Mouse (Mus musculus) neural tube, embryonic 12.5 days (tissue): ENCODE measurements at regions not wholly inside any gene's neighbourhood (a gene's known extent, or its start where the extent isn't known, plus 50 kb on each side); places are given as distances from the start of the nearest gene placed in this dataset.
A peak's percentile ranks its signal among the peaks of the same experiment; 100 is the strongest.

ENCODE experiments used
- ATAC-seq: fragments of 200-750 bp; cut with Nextera tagmentation; 2 replicates; pipeline ENCODE4 v1.8.0; 2017; ENCODE audit warnings: low read depth, mild to moderate bottlenecking, moderate TSS enrichment, moderate library complexity; ENCODE audit not compliant: low FRiP score
- H3K27ac ChIP-seq: fragments of 300-500 bp; sonication (generic); 2 replicates; pipeline ENCODE4 v1.5.1; 2016
- H3K27me3 ChIP-seq: fragments of 300-500 bp; sonication (generic); replicated peaks from 2 replicates; pipeline ENCODE4 v1.6.1; 2016; ENCODE audit warnings: mild to moderate bottlenecking
- H3K36me3 ChIP-seq: fragments of 300-500 bp; sonication (generic); 2 replicates; pipeline ENCODE4 v1.6.1; 2016; ENCODE audit warnings: mild to moderate bottlenecking
- H3K4me1 ChIP-seq: fragments of 300-500 bp; sonication (generic); 2 replicates; pipeline ENCODE4 v1.6.1; 2016
- H3K4me2 ChIP-seq: fragments of 300-500 bp; sonication (generic); replicated peaks from 2 replicates; pipeline ENCODE4 v1.6.1; 2016; ENCODE audit warnings: mild to moderate bottlenecking
- H3K4me3 ChIP-seq: fragments of 300-500 bp; sonication (generic); 2 replicates; pipeline ENCODE4 v1.5.1; 2016
- H3K9ac ChIP-seq: fragments of 300-500 bp; sonication (generic); 2 replicates; pipeline ENCODE4 v1.6.1; 2016; ENCODE audit warnings: mild to moderate bottlenecking
- H3K9me3 ChIP-seq: fragments of 300-500 bp; sonication (generic); 2 replicates; pipeline ENCODE4 v1.6.1; 2016; ENCODE audit warnings: mild to moderate bottlenecking
- WGBS: fragments of 180-500 bp; shearing (Covaris S2); methylation state at CpG from one replicate; pipeline ENCODE4 v1.1.7; 2016; 5-methylcytosine and 5-hydroxymethylcytosine counted together

DNA sequence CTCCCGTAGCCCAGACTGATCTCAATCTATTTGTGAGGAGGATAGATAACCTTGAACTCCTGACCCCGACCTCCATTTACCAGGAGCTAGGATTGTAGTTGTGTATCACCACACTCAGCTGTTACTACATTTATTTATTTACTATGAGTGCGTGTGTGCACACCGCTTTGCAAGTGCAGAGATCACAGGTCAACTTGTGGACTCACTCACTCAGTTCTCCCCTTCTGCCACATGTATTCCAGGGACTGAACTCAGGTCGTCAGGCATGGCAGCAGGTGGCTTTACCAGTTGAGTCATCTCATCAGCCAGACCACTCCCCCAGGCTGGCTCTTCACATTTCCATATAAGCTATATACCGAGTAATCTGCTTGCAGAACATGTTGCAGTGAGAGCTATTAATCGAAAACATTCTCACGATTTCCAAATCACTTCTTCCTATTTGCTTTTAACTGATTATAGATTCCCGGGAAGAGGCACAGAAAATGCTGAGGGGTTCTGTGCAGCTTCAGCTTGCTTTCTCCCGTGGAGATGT lies 104.4 kb upstream of the Lrig1 start:
- H3K27me3 ChIP-seq: no peaks in the 10 kb centered on the region
- H3K4me3 ChIP-seq: no peak overlapping the region
- WGBS: 82% methylated on average over 10 of the region's 10 CpGs
- 0 out of 2 replicates have a peak, but pooled peaks cover 6% of the 10 kb centered on the region for H3K4me1 ChIP-seq
- no peak overlapping the region for H3K9ac ChIP-seq
- no peak for ATAC-seq
- H3K27ac ChIP-seq: no peak overlapping the region
- no peaks in the 10 kb centered on the region for H3K36me3 ChIP-seq
- H3K4me2 ChIP-seq: no peak overlapping the region
- H3K9me3 ChIP-seq: no peaks in the 10 kb centered on the region

DNA sequence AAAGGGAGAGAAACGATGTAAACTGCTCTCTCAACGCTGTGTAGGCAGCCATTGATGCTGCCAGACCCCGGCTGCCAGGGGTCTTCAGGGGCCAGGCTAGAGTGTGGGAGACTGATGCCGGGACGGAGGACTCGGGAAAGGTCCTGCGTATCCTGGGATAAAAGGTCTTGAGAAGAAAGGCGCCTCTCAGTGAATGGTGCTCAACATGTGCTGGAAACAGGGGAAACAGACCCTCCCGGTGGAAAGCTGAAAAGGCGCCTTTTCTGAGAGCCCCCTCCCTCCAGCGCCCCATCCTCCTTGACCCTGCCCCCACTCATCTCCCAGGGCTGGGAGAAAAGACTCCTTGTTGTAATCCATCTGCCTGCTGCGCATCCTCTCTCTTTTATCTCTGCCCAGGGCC lies 101.1 kb upstream of the Lrig1 start:
- peak; percentile 33; the same call in 1 of the 2 replicates for ATAC-seq
- no peak overlapping the region for H3K4me3 ChIP-seq
- H3K4me1 ChIP-seq: 0 out of 2 replicates have a peak, but pooled peaks cover 6% of the 10 kb centered on the region
- WGBS: 10% methylated on average over 12 of the region's 12 CpGs
- H3K9ac ChIP-seq: peak overlapping the region; percentile 26; the same call in 1 of the 2 replicates
- no peaks in the 10 kb centered on the region for H3K36me3 ChIP-seq
- peak overlapping the region; percentile 52 for H3K4me2 ChIP-seq
- no peaks in the 10 kb centered on the region for H3K27me3 ChIP-seq
- no peak overlapping the region for H3K27ac ChIP-seq
- peaks cover 7% of the 10 kb centered on the region; the same call in 1 of the 2 replicates for H3K9me3 ChIP-seq

DNA sequence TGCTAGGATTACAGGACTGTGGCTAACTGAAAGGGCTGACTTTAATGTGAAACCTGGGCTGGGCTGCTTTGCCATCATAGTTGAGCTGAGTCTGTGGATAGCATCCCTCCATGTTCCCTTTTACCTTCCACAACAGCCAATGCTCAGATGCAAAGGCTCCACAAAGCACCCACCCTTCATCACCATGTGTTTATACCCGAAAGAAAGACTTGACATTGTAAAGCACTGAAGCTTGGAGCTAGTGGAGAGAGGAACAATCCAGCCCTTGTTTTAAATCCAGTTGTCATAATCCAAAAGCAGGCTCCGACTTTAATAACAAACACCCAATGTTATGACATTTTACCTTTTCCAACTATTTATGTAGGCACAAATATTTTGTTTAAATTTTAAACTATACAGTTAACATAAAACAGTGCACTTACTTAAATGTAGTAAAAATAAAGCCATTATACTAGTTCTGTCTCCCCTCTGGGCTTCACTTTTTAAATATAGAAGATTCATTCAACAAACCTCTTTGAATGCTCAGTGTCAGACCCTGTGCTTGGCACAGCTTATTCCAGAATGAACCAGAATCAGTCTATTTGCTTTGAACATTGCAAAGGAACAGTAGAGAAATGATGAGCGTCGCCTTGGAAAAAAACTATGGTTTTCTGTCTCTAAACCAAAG lies 98.7 kb upstream of the Lrig1 start:
- no peak overlapping the region for H3K4me3 ChIP-seq
- H3K27ac ChIP-seq: no peak overlapping the region
- H3K4me2 ChIP-seq: no peak overlapping the region
- no peaks in the 10 kb centered on the region for H3K36me3 ChIP-seq
- ATAC-seq: no peak
- 85% methylated on average over 4 of the region's 4 CpGs for WGBS
- H3K27me3 ChIP-seq: no peaks in the 10 kb centered on the region
- H3K9ac ChIP-seq: no peak overlapping the region
- 0 out of 2 replicates have a peak, but pooled peaks cover 6% of the 10 kb centered on the region for H3K4me1 ChIP-seq
- H3K9me3 ChIP-seq: peaks cover 7% of the 10 kb centered on the region; the same call in 1 of the 2 replicates

DNA sequence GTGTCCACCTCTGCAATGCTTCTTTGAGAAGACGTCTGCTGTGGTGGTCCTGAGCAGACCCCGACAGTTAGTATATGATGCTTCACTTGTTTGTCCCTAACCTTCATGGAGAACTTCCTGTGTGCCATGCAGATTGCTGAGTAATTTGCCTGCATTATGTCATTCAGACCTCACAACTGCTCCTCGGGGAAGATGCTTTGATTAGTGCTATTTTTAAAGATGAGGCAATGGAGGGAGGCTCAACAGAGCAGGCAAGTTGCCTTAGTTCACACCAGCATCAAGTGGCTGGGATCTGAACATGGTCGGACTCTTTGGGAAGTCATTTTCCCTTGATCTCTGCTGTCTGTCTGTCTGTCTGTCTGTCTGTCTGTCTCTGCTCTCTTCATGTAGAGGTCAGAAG lies 95.5 kb upstream of the Lrig1 start:
- no peaks in the 10 kb centered on the region for H3K4me1 ChIP-seq
- H3K9ac ChIP-seq: no peak overlapping the region
- H3K27ac ChIP-seq: no peak overlapping the region
- H3K4me2 ChIP-seq: no peak overlapping the region
- no peak for ATAC-seq
- H3K9me3 ChIP-seq: peaks cover 7% of the 10 kb centered on the region; the same call in 1 of the 2 replicates
- no peaks in the 10 kb centered on the region for H3K36me3 ChIP-seq
- 82% methylated on average over 4 of the region's 4 CpGs for WGBS
- H3K27me3 ChIP-seq: no peaks in the 10 kb centered on the region
- no peak overlapping the region for H3K4me3 ChIP-seq

DNA sequence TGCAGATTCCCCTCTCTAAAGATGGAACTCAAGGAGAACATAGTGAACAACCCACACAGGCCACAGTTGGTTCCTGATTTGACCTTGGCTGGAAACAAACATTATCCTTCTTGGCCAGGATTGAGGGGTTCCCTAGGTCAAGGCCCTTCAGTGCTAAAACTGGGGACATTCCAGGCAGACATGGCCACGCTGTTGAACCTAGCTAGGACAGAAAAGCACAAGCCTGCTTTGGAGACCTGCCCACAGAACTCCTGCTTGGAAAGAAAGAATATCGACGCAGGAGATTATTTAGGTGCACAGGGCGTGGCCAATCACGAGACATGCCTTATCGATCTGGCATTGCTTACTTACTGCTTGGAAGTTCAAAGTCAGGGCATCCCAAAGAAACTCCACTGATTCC lies 93.6 kb upstream of the Lrig1 start:
- Histone ChIP-seq H3K4me1 (peaks cover 9% of the 10 kb centered on the region), H3K27ac (no peak overlapping the region), H3K9me3 (peaks cover 7% of the 10 kb centered on the region; the same call in 1 of the 2 replicates), H3K9ac (no peak overlapping the region), H3K4me3 (no peak overlapping the region), H3K4me2 (no peak overlapping the region), H3K27me3 (no peaks in the 10 kb centered on the region), H3K36me3 (no peaks in the 10 kb centered on the region)
- WGBS: 89% methylated on average over 6 of the region's 6 CpGs
- no peak for ATAC-seq

DNA sequence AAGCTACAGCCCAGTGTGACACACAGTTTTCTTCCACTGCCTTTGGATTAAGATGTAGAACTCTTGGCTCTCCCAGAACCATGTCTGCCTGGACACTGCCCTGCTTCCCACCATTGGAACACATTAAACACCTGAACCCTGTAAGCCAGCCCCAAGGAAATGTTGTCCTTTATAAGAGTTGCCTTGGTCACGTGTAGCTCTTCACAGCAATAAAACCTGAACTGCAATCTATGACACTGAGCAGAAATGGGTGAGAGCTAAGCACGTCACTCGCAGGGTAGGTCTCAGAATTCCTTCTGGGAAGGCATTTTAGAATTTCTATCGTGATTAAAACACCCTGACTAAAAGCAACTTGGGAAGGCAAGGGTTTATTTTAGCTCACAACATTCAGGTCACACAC lies 92.4 kb upstream of the Lrig1 start:
- Histone ChIP-seq H3K4me1 (peaks cover 9% of the 10 kb centered on the region), H3K4me3 (no peak overlapping the region), H3K27me3 (no peaks in the 10 kb centered on the region), H3K36me3 (no peaks in the 10 kb centered on the region), H3K4me2 (no peak overlapping the region), H3K9ac (no peak overlapping the region), H3K9me3 (peaks cover 7% of the 10 kb centered on the region; the same call in 1 of the 2 replicates), H3K27ac (no peak overlapping the region)
- WGBS: 88% methylated on average over 4 of the region's 4 CpGs
- ATAC-seq: no peak

DNA sequence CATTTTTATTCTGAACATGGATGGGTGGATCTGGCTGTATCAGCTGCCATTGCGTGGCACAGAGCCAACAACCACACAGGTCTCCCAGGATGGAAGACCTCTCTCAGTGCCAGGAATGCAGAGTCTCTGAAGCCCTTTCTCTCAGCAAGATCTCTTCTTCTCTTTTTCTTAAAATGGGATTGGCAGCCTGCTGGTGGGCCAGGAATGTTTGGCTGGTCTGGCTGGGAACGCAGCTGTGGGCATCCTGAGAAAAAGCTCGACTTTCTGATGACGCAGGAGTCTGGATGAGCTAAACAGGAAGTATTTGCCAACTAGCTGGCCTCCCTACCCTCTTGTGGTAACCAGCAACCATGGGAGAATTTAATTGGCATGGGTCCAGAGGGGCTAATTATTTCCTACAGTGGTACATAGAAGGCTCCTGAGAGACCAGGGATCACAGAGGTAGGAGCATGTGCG lies 89.4 kb upstream of the Lrig1 start:
- Histone ChIP-seq H3K27me3 (no peaks in the 10 kb centered on the region), H3K4me3 (no peak overlapping the region), H3K36me3 (no peaks in the 10 kb centered on the region), H3K4me1 (peaks cover 9% of the 10 kb centered on the region), H3K4me2 (no peak overlapping the region), H3K9ac (no peak overlapping the region), H3K9me3 (no peaks in the 10 kb centered on the region), H3K27ac (no peak overlapping the region)
- 72% methylated on average over 5 of the region's 5 CpGs for WGBS
- peak; percentile 29; the same call in 1 of the 2 replicates for ATAC-seq

DNA sequence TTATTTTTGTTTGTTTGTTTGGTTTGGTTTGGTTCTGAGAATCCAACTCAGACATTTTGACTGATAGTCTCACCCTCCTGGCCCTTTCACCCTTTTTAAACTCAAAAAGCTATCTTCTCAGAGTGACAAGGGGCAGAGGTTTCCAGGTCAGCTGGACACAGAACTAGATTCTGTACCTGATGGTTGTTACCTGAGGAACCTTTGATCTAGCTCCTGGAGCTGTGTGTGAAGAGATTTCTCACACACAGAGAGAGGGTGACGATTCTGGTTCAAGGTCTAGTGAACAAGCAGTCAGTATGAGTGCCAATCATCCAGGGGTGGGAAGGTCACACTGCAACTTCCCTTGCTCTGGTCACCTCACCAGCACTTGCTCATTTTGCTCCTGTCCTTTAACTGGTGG lies 83.5 kb upstream of the Lrig1 start:
- Histone ChIP-seq H3K4me1 (no peaks in the 10 kb centered on the region), H3K27me3 (no peaks in the 10 kb centered on the region), H3K9ac (no peak overlapping the region), H3K4me2 (no peak overlapping the region), H3K9me3 (no peaks in the 10 kb centered on the region), H3K36me3 (no peaks in the 10 kb centered on the region), H3K27ac (no peak overlapping the region), H3K4me3 (no peak overlapping the region)
- ATAC-seq: no peak
- WGBS: 90% methylated on average over 1 of the region's 1 CpGs

DNA sequence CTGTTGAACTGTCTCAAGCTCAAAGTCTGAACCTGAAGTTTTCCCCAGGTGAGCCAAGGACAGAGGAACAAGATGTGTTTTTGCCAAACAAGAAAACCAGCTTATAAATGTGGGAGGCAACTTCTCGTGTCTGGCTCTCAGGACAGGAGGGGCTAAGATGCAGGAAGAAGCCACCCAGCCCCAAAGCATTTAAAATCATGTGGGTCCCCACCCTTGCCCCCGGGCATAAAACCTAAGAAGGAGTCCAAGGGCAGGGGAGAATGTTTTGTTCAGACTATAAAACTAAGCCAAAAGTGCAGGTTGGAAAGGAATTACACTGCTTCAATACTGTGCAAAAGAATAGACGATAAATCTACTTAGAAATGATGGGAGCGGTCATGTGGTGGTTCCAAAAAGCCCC lies 80.7 kb upstream of the Lrig1 start:
- no peak overlapping the region for H3K9ac ChIP-seq
- H3K4me1 ChIP-seq: no peaks in the 10 kb centered on the region
- WGBS: 86% methylated on average over 4 of the region's 4 CpGs
- H3K9me3 ChIP-seq: no peaks in the 10 kb centered on the region
- H3K27me3 ChIP-seq: no peaks in the 10 kb centered on the region
- H3K4me3 ChIP-seq: no peak overlapping the region
- no peak overlapping the region for H3K4me2 ChIP-seq
- ATAC-seq: no peak
- H3K36me3 ChIP-seq: no peaks in the 10 kb centered on the region
- H3K27ac ChIP-seq: no peak overlapping the region

DNA sequence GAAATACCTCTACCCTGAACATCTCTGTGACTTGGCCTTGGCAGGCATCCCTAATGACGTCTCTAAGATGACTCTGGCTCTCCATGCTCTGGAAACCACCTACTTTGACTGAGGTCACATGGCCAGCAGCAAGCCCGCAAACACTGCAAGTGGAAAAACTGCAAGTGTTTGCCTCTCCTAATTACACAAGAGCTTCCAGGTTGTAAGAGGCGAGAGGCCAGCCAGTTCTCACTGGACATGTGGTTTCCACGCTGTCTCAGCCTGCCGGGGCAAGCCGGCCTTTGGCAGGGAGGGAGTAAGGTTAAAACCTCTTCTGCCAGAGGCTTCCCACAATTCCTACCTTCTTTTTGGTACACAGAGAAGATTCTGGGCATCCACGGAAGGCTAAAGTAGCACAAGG lies 79.9 kb upstream of the Lrig1 start:
- H3K4me2 ChIP-seq: no peak overlapping the region

DNA sequence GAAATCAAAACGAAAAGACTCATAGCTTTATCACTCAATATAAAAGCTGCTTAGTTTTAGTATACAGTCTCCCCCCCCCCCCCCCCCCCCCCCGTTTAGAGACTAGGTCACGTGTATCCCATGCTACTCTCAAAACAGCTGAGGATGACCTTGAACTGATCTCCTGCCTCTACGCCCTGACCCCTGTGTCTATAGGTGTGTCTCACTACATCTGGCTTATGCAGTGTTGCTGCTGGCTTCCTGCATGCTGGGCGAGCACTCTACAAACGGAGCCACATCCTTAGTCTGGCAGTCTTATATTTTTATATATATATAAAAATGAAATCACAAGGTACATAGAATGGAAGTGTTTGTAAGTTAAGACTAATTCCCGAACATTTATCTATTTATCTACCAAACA lies 79.3 kb upstream of the Lrig1 start:
- 80% methylated on average over 6 of the region's 7 CpGs for WGBS
- Histone ChIP-seq H3K27ac (no peak overlapping the region), H3K27me3 (no peaks in the 10 kb centered on the region), H3K4me2 (no peak overlapping the region), H3K4me3 (no peak overlapping the region), H3K9ac (no peak overlapping the region), H3K36me3 (no peaks in the 10 kb centered on the region), H3K9me3 (no peaks in the 10 kb centered on the region), H3K4me1 (peaks cover 3% of the 10 kb centered on the region; the same call in 1 of the 2 replicates)
- no peak for ATAC-seq

More for the DNA sequence above, 79.9 kb upstream of the Lrig1 start:
- no peaks in the 10 kb centered on the region for H3K27me3 ChIP-seq
- no peak overlapping the region for H3K4me3 ChIP-seq
- H3K9me3 ChIP-seq: no peaks in the 10 kb centered on the region
- no peak overlapping the region for H3K27ac ChIP-seq
- no peak for ATAC-seq
- H3K4me1 ChIP-seq: no peaks in the 10 kb centered on the region
- WGBS: 79% methylated on average over 7 of the region's 7 CpGs
- H3K36me3 ChIP-seq: no peaks in the 10 kb centered on the region
- no peak overlapping the region for H3K9ac ChIP-seq

DNA sequence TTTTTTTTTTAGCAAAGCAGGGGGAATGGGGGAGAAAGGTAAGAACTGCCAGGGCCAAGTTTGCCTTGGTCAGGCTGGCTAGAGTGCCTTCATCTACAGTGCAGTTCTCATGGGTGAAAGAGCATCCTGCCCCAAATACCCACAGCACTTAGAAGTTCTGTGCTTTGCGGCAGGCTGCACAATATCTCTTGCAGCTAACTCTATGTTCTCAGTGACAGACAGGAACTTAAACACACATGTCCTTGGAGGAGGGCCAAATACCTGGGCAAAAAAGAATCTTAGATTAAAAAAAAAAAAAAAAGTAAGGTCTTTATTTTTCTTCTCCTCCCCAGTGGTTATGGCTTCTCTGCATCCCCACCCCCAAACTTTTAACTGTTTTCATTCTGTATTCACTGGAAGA lies 78.8 kb upstream of the Lrig1 start:
- Histone ChIP-seq H3K9me3 (no peaks in the 10 kb centered on the region), H3K4me1 (peaks cover 7% of the 10 kb centered on the region), H3K4me3 (no peak overlapping the region), H3K27me3 (no peaks in the 10 kb centered on the region), H3K27ac (no peak overlapping the region), H3K9ac (no peak overlapping the region), H3K36me3 (no peaks in the 10 kb centered on the region), H3K4me2 (no peak overlapping the region)
- WGBS: 71% methylated on average over 1 of the region's 1 CpGs
- no peak for ATAC-seq

DNA sequence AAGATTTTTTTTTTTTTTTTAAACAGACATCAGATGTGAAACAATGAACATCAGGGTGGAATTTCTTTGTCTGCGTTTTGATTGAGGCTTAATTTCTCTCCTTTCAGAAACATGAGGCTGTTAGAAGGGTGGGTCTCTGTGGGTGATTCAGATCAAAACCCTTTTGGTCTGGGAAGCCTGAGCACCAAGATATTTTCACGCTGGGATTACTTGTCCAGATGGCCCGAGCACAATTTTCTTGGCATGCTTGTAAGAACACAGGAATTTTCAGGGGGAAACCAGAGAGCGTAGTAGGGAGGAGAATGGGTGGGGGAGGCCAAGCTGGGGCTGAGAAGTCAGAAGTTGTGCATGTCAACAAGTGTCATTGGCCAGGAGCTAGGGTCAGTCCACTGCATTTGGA lies 76.6 kb upstream of the Lrig1 start:
- no peak overlapping the region for H3K27ac ChIP-seq
- 50% methylated on average over 4 of the region's 4 CpGs for WGBS

More for the DNA sequence above, 76.6 kb upstream of the Lrig1 start:
- no peak overlapping the region for H3K4me3 ChIP-seq
- no peak for ATAC-seq
- H3K4me1 ChIP-seq: peaks cover 27% of the 10 kb centered on the region
- no peak overlapping the region for H3K4me2 ChIP-seq
- no peaks in the 10 kb centered on the region for H3K36me3 ChIP-seq
- H3K27me3 ChIP-seq: no peaks in the 10 kb centered on the region
- H3K9ac ChIP-seq: no peak overlapping the region
- no peaks in the 10 kb centered on the region for H3K9me3 ChIP-seq
